Mouse (Mus musculus) heart, embryonic 16.5 days (tissue): ENCODE data around the gene Pacsin1. TPM values are rescaled to one million over a fixed set of nuclear protein-coding genes. Genes with fewer than 3 reads are reported as not detected.

Experiments used
- ATAC-seq: fragments of 200-750 bp; cut with Nextera tagmentation; replicated peaks from 2 replicates; pipeline ENCODE4 v1.8.0; 2017; ENCODE audit warnings: moderate number of reproducible peaks; ENCODE audit not compliant: insufficient read depth, low FRiP score; ENCODE audit errors: extremely low read depth
- H3K27ac ChIP-seq: fragments of 300-500 bp; sonication (generic); 2 replicates; pipeline ENCODE4 v1.5.1; 2014; ENCODE audit warnings: mild to moderate bottlenecking, low read length, control low read depth, moderate library complexity
- H3K27me3 ChIP-seq: fragments of 300-500 bp; sonication (generic); 2 replicates; pipeline ENCODE4 v1.6.1; 2014; ENCODE audit warnings: low read length, mixed read lengths; ENCODE audit not compliant: control insufficient read depth, insufficient read depth
- H3K36me3 ChIP-seq: fragments of 300-500 bp; sonication (generic); 2 replicates; pipeline ENCODE4 v1.6.1; 2014; ENCODE audit not compliant: control insufficient read depth, insufficient read depth
- H3K4me1 ChIP-seq: fragments of 300-500 bp; sonication (generic); 2 replicates; pipeline ENCODE4 v1.6.1; 2014; ENCODE audit warnings: low read length, mixed read lengths; ENCODE audit not compliant: control insufficient read depth, insufficient read depth
- H3K4me2 ChIP-seq: fragments of 300-500 bp; sonication (generic); 2 replicates; pipeline ENCODE4 v1.6.1; 2014; ENCODE audit warnings: low read depth, mild to moderate bottlenecking, control low read depth, low read length
- H3K4me3 ChIP-seq: fragments of 300-500 bp; sonication (generic); 2 replicates; pipeline ENCODE4 v1.5.1; 2014; ENCODE audit warnings: mild to moderate bottlenecking, control low read depth, low read length
- H3K9ac ChIP-seq: fragments of 300-500 bp; sonication (generic); 2 replicates; pipeline ENCODE4 v1.6.1; 2014; ENCODE audit warnings: low read length, control low read depth
- H3K9me3 ChIP-seq: fragments of 300-500 bp; sonication (generic); replicated peaks from 2 replicates; pipeline ENCODE4 v1.6.1; 2016; ENCODE audit warnings: low read length; ENCODE audit not compliant: control insufficient read depth
- WGBS: fragments of 180-500 bp; shearing (Covaris S2); extraction: QIAGEN DNeasy Blood & Tissue Kit; methylation state at CpG from one replicate; pipeline ENCODE4 v1.1.7; 2014; 5-methylcytosine and 5-hydroxymethylcytosine counted together
- polyA plus RNA-seq: library from polyadenylated mRNA; unstranded; fragments of >200 nt; fragmentation: Nextera tagmentation; extraction: Ambion mirVana; gene quantifications from 2 replicates; pipeline ENCODE4 v1.2.1, GENCODE M21; 2015

Gene Pacsin1
- polyA plus RNA-seq, 1 experiment from 2014 or later = 0.76 TPM

GRCm38 (mm10) chr17:27643101-27643500 is 12.2 kb upstream of the Pacsin1 start:
- Histone ChIP-seq H3K27me3 (no peaks in the 10 kb centered on the region), H3K9me3 (no peaks in the 10 kb centered on the region), H3K4me1 (peaks cover 5% of the 10 kb centered on the region; the same call in 1 of the 2 replicates), H3K4me3 (no peak overlapping the region), H3K36me3 (no peaks in the 10 kb centered on the region), H3K4me2 (no peak overlapping the region), H3K9ac (no peak overlapping the region), H3K27ac (no peak overlapping the region)
- ATAC-seq = no peak
- 32% methylated on average over 6 of the region's 6 CpGs for WGBS

DNA sequence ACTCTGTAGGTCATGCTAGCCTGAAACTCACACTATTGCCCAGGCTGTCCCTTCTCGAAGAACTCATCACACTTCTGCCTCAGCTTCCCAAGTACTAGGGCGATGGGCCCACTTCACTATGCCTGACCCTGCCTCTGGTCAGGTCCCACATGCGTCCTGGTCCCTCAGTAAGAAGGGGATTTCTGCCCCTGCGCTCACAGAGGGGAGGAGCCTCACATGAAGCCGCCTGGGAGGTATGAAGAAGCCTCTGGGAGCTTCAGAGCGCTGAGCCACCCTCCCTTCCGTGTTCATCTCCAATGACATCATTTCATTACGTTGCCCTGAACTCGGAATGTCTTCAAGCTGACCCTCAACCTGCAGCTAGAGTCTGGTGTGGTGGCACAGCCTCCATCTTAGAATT is 11.6 kb upstream of the Pacsin1 start:
- 83% methylated on average over 9 of the region's 9 CpGs for WGBS

GRCm38 (mm10) chr17:27644572-27644971 is 10.7 kb upstream of the Pacsin1 start:
- no peaks in the 10 kb centered on the region for H3K36me3 ChIP-seq
- H3K9ac ChIP-seq = no peak overlapping the region
- no peaks in the 10 kb centered on the region for H3K9me3 ChIP-seq
- H3K4me1 ChIP-seq = peaks cover 5% of the 10 kb centered on the region; the same call in 1 of the 2 replicates
- H3K27ac ChIP-seq = no peak overlapping the region
- no peak overlapping the region for H3K4me3 ChIP-seq
- no peaks in the 10 kb centered on the region for H3K27me3 ChIP-seq
- no peak overlapping the region for H3K4me2 ChIP-seq
- no peak for ATAC-seq
- 49% methylated on average over 2 of the region's 2 CpGs for WGBS

More for the DNA sequence above, 11.6 kb upstream of the Pacsin1 start:
- Histone ChIP-seq H3K4me2 (no peak overlapping the region), H3K36me3 (no peaks in the 10 kb centered on the region), H3K9ac (no peak overlapping the region), H3K27me3 (no peaks in the 10 kb centered on the region), H3K4me3 (no peak overlapping the region), H3K27ac (no peak overlapping the region), H3K9me3 (no peaks in the 10 kb centered on the region), H3K4me1 (peaks cover 5% of the 10 kb centered on the region; the same call in 1 of the 2 replicates)
- ATAC-seq = no peak

DNA sequence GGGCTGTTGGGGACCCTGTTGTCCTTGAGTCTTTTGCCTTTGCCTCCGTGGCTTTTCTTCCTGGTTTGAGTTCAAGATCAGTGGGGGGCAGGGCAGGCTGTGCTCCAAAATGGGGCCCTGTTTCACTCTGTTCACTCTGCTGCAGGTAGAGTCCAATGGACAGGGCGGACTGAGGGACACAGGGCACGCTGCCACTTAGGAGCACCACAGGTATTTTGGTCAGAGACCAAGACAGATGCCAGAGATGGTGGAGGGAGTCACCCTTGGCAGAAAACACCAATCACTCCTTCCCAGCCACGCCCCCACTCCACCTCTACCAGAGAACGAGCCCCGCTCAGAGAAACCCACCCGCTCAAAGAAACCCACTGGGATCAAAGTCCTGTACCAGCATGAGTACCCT is 9.5 kb upstream of the Pacsin1 start:
- Histone ChIP-seq H3K4me1 (peaks cover 5% of the 10 kb centered on the region; the same call in 1 of the 2 replicates), H3K9ac (no peak overlapping the region), H3K4me2 (no peak overlapping the region), H3K27ac (no peak overlapping the region), H3K9me3 (peaks cover 3% of the 10 kb centered on the region), H3K36me3 (no peaks in the 10 kb centered on the region), H3K4me3 (no peak overlapping the region), H3K27me3 (no peaks in the 10 kb centered on the region)
- WGBS = 27% methylated on average over 7 of the region's 7 CpGs
- no peak for ATAC-seq

DNA sequence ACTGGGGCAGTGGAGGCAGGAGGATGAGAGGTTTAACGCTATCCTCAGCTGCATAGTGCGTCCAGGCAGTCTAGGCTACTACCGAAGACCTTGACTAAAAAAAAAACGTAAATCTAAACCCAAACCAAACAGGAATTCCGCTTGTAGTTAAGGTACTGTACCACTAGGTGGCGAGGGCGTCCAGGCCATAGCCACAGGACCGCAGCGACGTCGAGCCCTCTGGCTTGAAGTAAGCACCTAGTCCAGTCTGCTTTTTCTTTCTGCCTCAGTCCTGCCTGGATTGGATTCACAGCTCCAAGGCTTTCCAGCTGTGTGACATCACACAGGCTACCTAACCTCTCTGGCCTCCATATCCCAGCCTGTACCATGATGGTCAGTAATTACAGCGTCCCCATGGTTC is 5.1 kb upstream of the Pacsin1 start:
- WGBS = 11% methylated on average over 12 of the region's 12 CpGs
- Histone ChIP-seq H3K4me3 (no peak overlapping the region), H3K27ac (no peak overlapping the region), H3K27me3 (peaks cover 10% of the 10 kb centered on the region), H3K4me1 (no peaks in the 10 kb centered on the region), H3K9ac (no peak overlapping the region), H3K36me3 (no peaks in the 10 kb centered on the region), H3K4me2 (no peak overlapping the region), H3K9me3 (peaks cover 3% of the 10 kb centered on the region)
- no peak for ATAC-seq

GRCm38 (mm10) chr17:27650586-27650985 is 4.7 kb upstream of the Pacsin1 start:
- 69% methylated on average over 13 of the region's 13 CpGs for WGBS
- Histone ChIP-seq H3K4me3 (no peak overlapping the region), H3K27me3 (peaks cover 14% of the 10 kb centered on the region), H3K27ac (no peak overlapping the region), H3K4me2 (no peak overlapping the region), H3K36me3 (no peaks in the 10 kb centered on the region), H3K4me1 (peaks cover 2% of the 10 kb centered on the region), H3K9me3 (peaks cover 3% of the 10 kb centered on the region), H3K9ac (no peak overlapping the region)
- ATAC-seq = no peak

DNA sequence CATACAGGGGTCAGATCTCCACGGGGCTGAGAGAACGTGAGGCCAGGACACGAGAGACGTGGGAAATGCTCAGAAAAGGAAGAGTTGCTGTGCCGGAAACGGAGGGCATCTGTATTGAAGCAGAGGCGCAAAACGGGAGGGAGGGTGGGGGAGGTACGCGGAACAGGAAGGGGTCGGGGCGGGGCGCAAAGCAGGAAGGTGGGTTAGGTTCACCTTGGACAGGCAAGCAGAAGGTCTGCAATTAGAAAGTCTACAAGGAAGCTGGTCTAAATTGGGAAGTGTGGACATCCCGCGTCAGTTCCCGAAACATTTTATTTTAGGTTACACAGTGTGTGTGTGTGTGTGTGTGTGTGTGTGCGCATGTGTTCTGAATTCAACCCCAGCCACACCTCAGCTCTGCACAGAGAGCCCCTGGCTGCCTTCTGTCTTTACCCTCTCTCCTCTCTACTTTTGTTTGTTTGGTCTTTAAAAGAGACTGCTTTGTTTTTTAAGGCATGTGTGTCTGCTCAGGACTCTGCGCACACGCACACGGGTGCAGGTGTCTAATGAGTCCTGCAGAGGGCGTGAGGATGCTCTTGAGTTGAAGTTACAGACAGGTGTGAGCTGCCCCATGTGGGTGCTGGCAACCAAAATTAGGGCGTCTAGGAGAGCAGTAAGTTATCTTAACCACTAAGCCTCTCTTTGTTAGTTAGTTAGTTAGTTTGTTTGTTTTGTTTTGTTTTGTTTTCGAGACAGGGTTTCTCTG is 3.1 kb upstream of the Pacsin1 start:
- Histone ChIP-seq H3K9ac (no peak overlapping the region), H3K27me3 (peaks cover 28% of the 10 kb centered on the region), H3K36me3 (no peaks in the 10 kb centered on the region), H3K4me2 (no peak overlapping the region), H3K9me3 (peaks cover 3% of the 10 kb centered on the region), H3K27ac (no peak overlapping the region), H3K4me1 (peaks cover 10% of the 10 kb centered on the region), H3K4me3 (no peak overlapping the region)
- WGBS = 70% methylated on average over 23 of the region's 23 CpGs
- ATAC-seq = no peak

DNA sequence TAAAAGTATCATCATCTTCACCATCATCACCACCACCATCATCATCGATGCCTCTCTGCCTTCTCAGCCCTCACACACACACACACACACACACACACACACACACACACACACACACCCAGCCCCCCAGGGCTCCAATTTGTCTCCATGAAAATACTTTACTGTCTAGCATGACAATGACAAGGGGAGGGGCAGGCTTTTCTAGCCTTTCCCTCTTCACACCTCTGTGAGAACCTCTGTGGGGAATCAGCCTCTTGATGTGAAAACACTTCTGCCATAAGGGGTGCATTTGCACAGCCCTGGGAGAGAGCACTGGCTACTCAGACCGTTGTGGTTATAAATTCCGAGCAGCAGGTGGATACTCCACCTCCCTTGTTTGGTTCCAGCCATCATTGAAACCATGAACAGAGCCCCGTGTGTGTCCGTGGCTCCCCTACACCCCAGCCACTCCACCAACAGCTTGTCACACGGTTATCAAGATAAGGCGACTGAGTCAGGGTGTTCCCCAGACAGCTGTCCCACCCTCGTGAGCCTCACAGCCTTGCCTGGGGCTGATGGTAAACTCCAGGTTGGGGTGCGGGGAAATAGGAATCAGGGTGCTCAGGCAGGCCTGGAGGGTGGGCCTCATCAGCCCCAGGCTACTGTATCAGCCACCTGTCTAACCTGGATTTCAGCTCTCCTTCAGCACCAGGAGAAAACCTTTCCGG is 1.9 kb upstream of the Pacsin1 start:
- H3K4me3 ChIP-seq = no peak overlapping the region
- no peak overlapping the region for H3K9ac ChIP-seq
- H3K36me3 ChIP-seq = no peaks in the 10 kb centered on the region
- H3K27me3 ChIP-seq = peaks cover 28% of the 10 kb centered on the region
- no peak for ATAC-seq
- WGBS = 48% methylated on average over 10 of the region's 10 CpGs
- H3K4me1 ChIP-seq = peaks cover 10% of the 10 kb centered on the region
- H3K9me3 ChIP-seq = peaks cover 3% of the 10 kb centered on the region
- no peak overlapping the region for H3K27ac ChIP-seq
- no peak overlapping the region for H3K4me2 ChIP-seq

- ATAC-seq = no peak
- no peak overlapping the region for H3K27ac ChIP-seq
Measured at GRCm38 (mm10) chr17:27656011-27656399, 696 bp downstream of the Pacsin1 start.

More at GRCm38 (mm10) chr17:27656011-27656399, 696 bp downstream of the Pacsin1 start:
- Histone ChIP-seq H3K27me3 (peaks cover 28% of the 10 kb centered on the region), H3K4me1 (peaks cover 10% of the 10 kb centered on the region), H3K9me3 (no peaks in the 10 kb centered on the region; the same call in 1 of the 2 replicates), H3K36me3 (no peaks in the 10 kb centered on the region), H3K9ac (no peak overlapping the region), H3K4me3 (peak overlapping the region; percentile 59), H3K4me2 (peak overlapping the region; percentile 95)
- 4% methylated on average over 14 of the region's 14 CpGs for WGBS
